ENCODE assay signal across 8 mouse cellular contexts in genomic region chr6:58831232-58832009, GRCm38 (mm10). TPM values are rescaled to one million over a fixed set of nuclear protein-coding genes. Genes with fewer than 3 reads are reported as not detected.
DNase-seq lines count a peak whose midpoint lies in the region.

Gene Herc3 (plus strand): TSS chr6:58831465.

- H3K9me3 ChIP-seq in hindbrain, embryonic 10.5 days = no peaks in the 10 kb centered on the region

- peaks cover 12% of the 10 kb centered on the region; the same call in 1 of the 2 replicates for H3K4me1 ChIP-seq in hindbrain, embryonic 10.5 days (replicated peaks)

- peak within 1 kb of the TSS; percentile 79 for H3K4me3 ChIP-seq in hindbrain, embryonic 10.5 days

- no peaks in the 10 kb centered on the region for H3K36me3 ChIP-seq in hindbrain, embryonic 10.5 days

- DNase-seq in NIH3T3 (ENCODE audit: low read depth) = peak; percentile 63
- peak; percentile 78 for DNase-seq in cerebellum, adult 9-10 months
- DNase-seq in frontal cortex, adult 2 months (ENCODE audit: extremely low spot score in 1 of 2, low spot score in 1 of 2) = peak; percentile 34 to 83
- DNase-seq in hindbrain, embryonic 10.5 days (ENCODE audit: low spot score) = peak; percentile 71
- DNase-seq in layer of hippocampus, postnatal 14 days (ENCODE audit: low spot score in 2 of 2) = peak; percentile 66 to 80
- peak; percentile 80 for DNase-seq in lung, postnatal 36 days
- DNase-seq in retina, postnatal 7 days (ENCODE audit: low read depth, low spot score) = peak; percentile 77
- DNase-seq in urinary bladder, adult 2 months (ENCODE audit: low spot score) = peak; percentile 72

- H3K27ac ChIP-seq in hindbrain, embryonic 10.5 days = peak within 1 kb of the TSS; percentile 89

- peaks cover 10% of the 10 kb centered on the region for H3K27me3 ChIP-seq in hindbrain, embryonic 10.5 days (ENCODE audit: insufficient read depth, poor library complexity, severe bottlenecking)

- under 1% methylated on average over 83 of the region's 83 CpGs for WGBS in hindbrain, embryonic 10.5 days

RNA-seq across cellular contexts. Expression of gene Herc3, which starts in this region (rescaled TPM):
- polyA plus RNA-seq in frontal cortex, adult 2 months (2012; rRNA removed) = 93.0 and 110 TPM in 2 replicates
- 5.2 and 6.8 TPM in 2 replicates for polyA plus RNA-seq in hindbrain, embryonic 10.5 days (2016; fragmentation: Nextera tagmentation; extraction: Ambion mirVana)
- 100 to 1,000 TPM; 241 to 256 TPM for total RNA-seq in layer of hippocampus, postnatal 14 days (2021)
- 9.4 and 11.6 TPM in 2 replicates for polyA plus RNA-seq in urinary bladder, adult 2 months (2012; rRNA removed)

Comparison
In these comparisons a context has a peak if more than half of its experiments do, and no peak if none do; other contexts are left out.
1. Peak in every context shown above with its lines: DNase-seq, H3K4me3 ChIP-seq and H3K27ac ChIP-seq.